Mouse (Mus musculus) midbrain, embryonic 10.5 days (tissue): ENCODE measurements around the gene Nphp4. TPM values are rescaled to one million over a fixed set of nuclear protein-coding genes. Genes with fewer than 3 reads are reported as not detected.
A peak's percentile ranks its signal among the peaks of the same experiment; 100 is the strongest.

Experiments
- DNase-seq: peaks from one replicate; pipeline ENCODE4 v3.0.0-alpha.2; 2017; ENCODE audit warnings: low spot score
- H3K27ac ChIP-seq: fragments of 300-500 bp; sonication (generic); replicated peaks from 2 replicates; pipeline ENCODE4 v1.5.1; 2016; ENCODE audit warnings: mild to moderate bottlenecking
- H3K27me3 ChIP-seq: fragments of 300-500 bp; sonication (generic); 2 replicates; pipeline ENCODE4 v1.6.1; 2016; ENCODE audit warnings: low read depth, mild to moderate bottlenecking; ENCODE audit not compliant: poor library complexity, severe bottlenecking
- H3K36me3 ChIP-seq: fragments of 300-500 bp; sonication (generic); 2 replicates; pipeline ENCODE4 v1.6.1; 2016; ENCODE audit warnings: mild to moderate bottlenecking, moderate library complexity
- H3K4me1 ChIP-seq: fragments of 300-500 bp; sonication (generic); 2 replicates; pipeline ENCODE4 v1.6.1; 2016
- H3K4me3 ChIP-seq: fragments of 300-500 bp; sonication (generic); 2 replicates; pipeline ENCODE4 v1.5.1; 2016; ENCODE audit warnings: mild to moderate bottlenecking, moderate library complexity
- H3K9me3 ChIP-seq: fragments of 300-500 bp; sonication (generic); replicated peaks from 2 replicates; pipeline ENCODE4 v1.6.1; 2016; ENCODE audit warnings: mild to moderate bottlenecking
- whole genome bisulfite sequencing: fragments of 180-500 bp; shearing (Covaris S2); methylation state at CpG from one replicate; pipeline ENCODE4 v1.1.7; 2016; 5-methylcytosine and 5-hydroxymethylcytosine counted together
- polyA plus RNA-seq: library from polyadenylated mRNA; unstranded; fragments of >200 nt; fragmentation: Nextera tagmentation; extraction: Ambion mirVana; gene quantifications from 2 replicates; pipeline ENCODE4 v1.2.1, GENCODE M21; 2016

The Nphp4 gene
- polyA plus RNA-seq, 1 experiment from 2014 or later: 7.8 TPM

GRCm38 (mm10) chr4:152490311-152490710 lies 13.8 kb downstream of the Nphp4 start:
- Histone ChIP-seq H3K27ac (no peak overlapping the region), H3K36me3 (peaks cover 40% of the 10 kb centered on the region), H3K4me1 (peaks cover 9% of the 10 kb centered on the region; the same call in 1 of the 2 replicates), H3K9me3 (no peaks in the 10 kb centered on the region), H3K4me3 (no peak overlapping the region), H3K27me3 (no peaks in the 10 kb centered on the region)
- WGBS: 93% methylated on average over 14 of the region's 14 CpGs
- no peak for DNase-seq

GRCm38 (mm10) chr4:152491250-152491899 lies 14.9 kb downstream of the Nphp4 start:
- H3K9me3 ChIP-seq: no peaks in the 10 kb centered on the region
- WGBS: 50% methylated on average over 15 of the region's 15 CpGs
- no peak overlapping the region for H3K4me3 ChIP-seq
- no peak overlapping the region; the same call in 1 of the 2 replicates for H3K27ac ChIP-seq
- peak; percentile 71 for DNase-seq
- peaks cover 9% of the 10 kb centered on the region; the same call in 1 of the 2 replicates for H3K4me1 ChIP-seq
- peaks cover 32% of the 10 kb centered on the region for H3K36me3 ChIP-seq
- H3K27me3 ChIP-seq: no peaks in the 10 kb centered on the region

- no peak for DNase-seq
- 59% methylated on average over 20 of the region's 20 CpGs for WGBS
- Histone ChIP-seq H3K27ac (no peak overlapping the region), H3K27me3 (no peaks in the 10 kb centered on the region), H3K4me1 (peaks cover 9% of the 10 kb centered on the region; the same call in 1 of the 2 replicates), H3K4me3 (no peak overlapping the region), H3K36me3 (peaks cover 38% of the 10 kb centered on the region), H3K9me3 (peaks cover 7% of the 10 kb centered on the region; the same call in 1 of the 2 replicates)
Measured at GRCm38 (mm10) chr4:152494360-152494879, 17.9 kb downstream of the Nphp4 start.

GRCm38 (mm10) chr4:152512221-152512925 lies 35.9 kb downstream of the Nphp4 start:
- 66% methylated on average over 18 of the region's 18 CpGs for WGBS
- no peaks in the 10 kb centered on the region for H3K9me3 ChIP-seq
- peaks cover 41% of the 10 kb centered on the region for H3K36me3 ChIP-seq
- H3K4me1 ChIP-seq: peaks cover 10% of the 10 kb centered on the region
- DNase-seq: no peak
- peak overlapping the region; percentile 69 for H3K27ac ChIP-seq
- H3K4me3 ChIP-seq: no peak overlapping the region
- H3K27me3 ChIP-seq: no peaks in the 10 kb centered on the region

- H3K27ac ChIP-seq: no peak overlapping the region
- H3K27me3 ChIP-seq: no peaks in the 10 kb centered on the region
- peaks cover 22% of the 10 kb centered on the region for H3K36me3 ChIP-seq
- H3K9me3 ChIP-seq: no peaks in the 10 kb centered on the region
- no peak for DNase-seq
- no peak overlapping the region for H3K4me3 ChIP-seq
- 74% methylated on average over 7 of the region's 7 CpGs for WGBS
- peaks cover 10% of the 10 kb centered on the region for H3K4me1 ChIP-seq
Measured at GRCm38 (mm10) chr4:152514884-152515283, 38.4 kb downstream of the Nphp4 start.

GRCm38 (mm10) chr4:152519106-152519505 lies 42.6 kb downstream of the Nphp4 start:
- 92% methylated on average over 10 of the region's 10 CpGs for WGBS
- no peaks in the 10 kb centered on the region for H3K9me3 ChIP-seq
- no peak overlapping the region for H3K27ac ChIP-seq
- H3K36me3 ChIP-seq: peaks cover 16% of the 10 kb centered on the region
- no peaks in the 10 kb centered on the region for H3K4me1 ChIP-seq
- no peak overlapping the region for H3K4me3 ChIP-seq
- no peak for DNase-seq
- no peaks in the 10 kb centered on the region for H3K27me3 ChIP-seq

GRCm38 (mm10) chr4:152520083-152520482 lies 43.6 kb downstream of the Nphp4 start:
- Histone ChIP-seq H3K27me3 (no peaks in the 10 kb centered on the region), H3K4me3 (no peak overlapping the region), H3K4me1 (no peaks in the 10 kb centered on the region), H3K36me3 (peaks cover 23% of the 10 kb centered on the region), H3K9me3 (no peaks in the 10 kb centered on the region), H3K27ac (no peak overlapping the region)
- DNase-seq: peak; percentile 64
- WGBS: 39% methylated on average over 6 of the region's 6 CpGs

GRCm38 (mm10) chr4:152532872-152533271 lies 56.4 kb downstream of the Nphp4 start:
- Histone ChIP-seq H3K36me3 (no peaks in the 10 kb centered on the region), H3K4me3 (no peak overlapping the region), H3K9me3 (no peaks in the 10 kb centered on the region), H3K4me1 (peaks cover 48% of the 10 kb centered on the region), H3K27ac (0 out of 2 replicates have a peak overlapping the region, but pooled peaks have one; percentile 42), H3K27me3 (no peaks in the 10 kb centered on the region)
- no peak for DNase-seq
- WGBS: 74% methylated on average over 9 of the region's 9 CpGs

GRCm38 (mm10) chr4:152539756-152540155 lies 63.2 kb downstream of the Nphp4 start:
- H3K27me3 ChIP-seq: no peaks in the 10 kb centered on the region
- WGBS: 94% methylated on average over 12 of the region's 12 CpGs
- peaks cover 49% of the 10 kb centered on the region for H3K36me3 ChIP-seq
- H3K9me3 ChIP-seq: peaks cover 6% of the 10 kb centered on the region
- no peak for DNase-seq
- H3K27ac ChIP-seq: no peak overlapping the region
- H3K4me3 ChIP-seq: no peak overlapping the region
- peaks cover 36% of the 10 kb centered on the region for H3K4me1 ChIP-seq

- Histone ChIP-seq H3K9me3 (peaks cover 6% of the 10 kb centered on the region), H3K27me3 (no peaks in the 10 kb centered on the region), H3K4me1 (peaks cover 24% of the 10 kb centered on the region), H3K4me3 (no peak overlapping the region), H3K27ac (0 out of 2 replicates have a peak overlapping the region, but pooled peaks have one; percentile 28), H3K36me3 (peaks cover 63% of the 10 kb centered on the region)
- 20% methylated on average over 9 of the region's 9 CpGs for WGBS
- peak; percentile 69 for DNase-seq
Measured at GRCm38 (mm10) chr4:152541172-152541571, 64.7 kb downstream of the Nphp4 start.

GRCm38 (mm10) chr4:152542447-152542846 lies 65.9 kb downstream of the Nphp4 start:
- peaks cover 67% of the 10 kb centered on the region for H3K36me3 ChIP-seq
- H3K27ac ChIP-seq: no peak overlapping the region
- H3K9me3 ChIP-seq: peaks cover 6% of the 10 kb centered on the region
- H3K4me3 ChIP-seq: no peak overlapping the region
- peaks cover 23% of the 10 kb centered on the region for H3K4me1 ChIP-seq
- DNase-seq: no peak
- WGBS: 96% methylated on average over 11 of the region's 11 CpGs
- H3K27me3 ChIP-seq: peaks cover 6% of the 10 kb centered on the region; the same call in 1 of the 2 replicates

- H3K36me3 ChIP-seq: peaks cover 57% of the 10 kb centered on the region
- no peak for DNase-seq
- peaks cover 7% of the 10 kb centered on the region; the same call in 1 of the 2 replicates for H3K27me3 ChIP-seq
- WGBS: 67% methylated on average over 8 of the region's 8 CpGs
- peak overlapping the region; percentile 34; the same call in 1 of the 2 replicates for H3K27ac ChIP-seq
- no peak overlapping the region for H3K4me3 ChIP-seq
- peaks cover 9% of the 10 kb centered on the region for H3K9me3 ChIP-seq
- H3K4me1 ChIP-seq: peaks cover 26% of the 10 kb centered on the region
Measured at GRCm38 (mm10) chr4:152546481-152546880, 70.0 kb downstream of the Nphp4 start.
